Mouse (Mus musculus): ENCODE measurements around the gene Saa1. TPM values are rescaled to one million over a fixed set of nuclear protein-coding genes. Genes with fewer than 3 reads are reported as not detected.

Saa1 gene
- total and polyA plus RNA-seq, 2 experiments from 2014 or later = 0.43 TPM; not detected in 1

GRCm38 (mm10) chr7:46738561-46739460 lies 4.0 kb downstream of the Saa1 start:
- Histone ChIP-seq H3K4me3 (ENCODE audit: low read length) (no peak overlapping the region), H3K4me1 (ENCODE audit: insufficient read depth, low read length) (no peaks in the 10 kb centered on the region), H3K4me2 (ENCODE audit: low read depth, low read length) (no peak overlapping the region), H3K9ac (replicated peaks; ENCODE audit: low read length) (no peak overlapping the region), H3K36me3 (ENCODE audit: insufficient read depth, low read length) (no peaks in the 10 kb centered on the region), H3K27ac (no peak overlapping the region), H3K27me3 (ENCODE audit: insufficient read depth, low read length) (no peaks in the 10 kb centered on the region), H3K9me3 (ENCODE audit: low read length) (no peaks in the 10 kb centered on the region)
- 84% methylated on average over 12 of the region's 12 CpGs for WGBS
- no peak for ATAC-seq
- no peak for TF ChIP-seq CTCF (IDR thresholded peaks at IDR 0.05; ENCODE audit: low read depth)
- DNase-seq (ENCODE audit: low spot score) = no peak

GRCm38 (mm10) chr7:46734983-46735382 lies 7.8 kb downstream of the Saa1 start:
- 89% methylated on average over 2 of the region's 2 CpGs for WGBS

GRCm38 (mm10) chr7:46732458-46732857 lies 10.3 kb downstream of the Saa1 start, which contains the start of gene Saa4:
Gene Saa4, minus strand, starts transcription at chr7:46732603.
- 81% methylated on average over 4 of the region's 4 CpGs for WGBS
- no peak for ATAC-seq
- TF ChIP-seq CTCF (IDR thresholded peaks at IDR 0.05; ENCODE audit: low read depth) = no peak

More at GRCm38 (mm10) chr7:46734983-46735382, 7.8 kb downstream of the Saa1 start:
- Histone ChIP-seq H3K4me1 (ENCODE audit: insufficient read depth, low read length) (no peaks in the 10 kb centered on the region), H3K36me3 (ENCODE audit: insufficient read depth, low read length) (no peaks in the 10 kb centered on the region), H3K4me2 (ENCODE audit: low read depth, low read length) (no peak overlapping the region), H3K9ac (replicated peaks; ENCODE audit: low read length) (no peak overlapping the region), H3K27ac (no peak overlapping the region), H3K9me3 (ENCODE audit: low read length) (no peaks in the 10 kb centered on the region), H3K4me3 (ENCODE audit: low read length) (no peak overlapping the region), H3K27me3 (ENCODE audit: insufficient read depth, low read length) (no peaks in the 10 kb centered on the region)
- ATAC-seq (no peak), DNase-seq (ENCODE audit: low spot score) (no peak)
- TF ChIP-seq CTCF (IDR thresholded peaks at IDR 0.05; ENCODE audit: low read depth) = no peak

GRCm38 (mm10) chr7:46727584-46727983 lies 15.2 kb downstream of the Saa1 start:
- no peak for TF ChIP-seq CTCF (IDR thresholded peaks at IDR 0.05; ENCODE audit: low read depth)
- H3K27me3 ChIP-seq (ENCODE audit: insufficient read depth, low read length) = no peaks in the 10 kb centered on the region
- no peak overlapping the region for H3K27ac ChIP-seq
- WGBS = 83% methylated on average over 1 of the region's 1 CpGs
- H3K4me3 ChIP-seq (ENCODE audit: low read length) = no peak overlapping the region
- H3K36me3 ChIP-seq (ENCODE audit: insufficient read depth, low read length) = no peaks in the 10 kb centered on the region
- ATAC-seq (no peak), DNase-seq (ENCODE audit: low spot score) (no peak)
- no peak overlapping the region for H3K9ac ChIP-seq (replicated peaks; ENCODE audit: low read length)
- no peaks in the 10 kb centered on the region for H3K9me3 ChIP-seq (ENCODE audit: low read length)
- no peak overlapping the region for H3K4me2 ChIP-seq (ENCODE audit: low read depth, low read length)
- no peaks in the 10 kb centered on the region for H3K4me1 ChIP-seq (ENCODE audit: insufficient read depth, low read length)

More at GRCm38 (mm10) chr7:46732458-46732857, 10.3 kb downstream of the Saa1 start, which contains the start of gene Saa4:
- H3K4me2 ChIP-seq (ENCODE audit: low read depth, low read length) = no peak within 1 kb of the TSS
- no peak for DNase-seq (ENCODE audit: low spot score)
- no peaks in the 10 kb centered on the region for H3K9me3 ChIP-seq (ENCODE audit: low read length)
- no peaks in the 10 kb centered on the region for H3K36me3 ChIP-seq (ENCODE audit: insufficient read depth, low read length)
- H3K27me3 ChIP-seq (ENCODE audit: insufficient read depth, low read length) = no peaks in the 10 kb centered on the region
- H3K4me1 ChIP-seq (ENCODE audit: insufficient read depth, low read length) = no peaks in the 10 kb centered on the region
- no peak within 1 kb of the TSS for H3K9ac ChIP-seq (replicated peaks; ENCODE audit: low read length)
- no peak within 1 kb of the TSS for H3K27ac ChIP-seq
- no peak within 1 kb of the TSS for H3K4me3 ChIP-seq (ENCODE audit: low read length)

- Histone ChIP-seq H3K27ac (no peak overlapping the region), H3K9ac (replicated peaks; ENCODE audit: low read length) (no peak overlapping the region), H3K4me2 (ENCODE audit: low read depth, low read length) (no peak overlapping the region), H3K4me3 (ENCODE audit: low read length) (no peak overlapping the region), H3K9me3 (ENCODE audit: low read length) (no peaks in the 10 kb centered on the region), H3K27me3 (ENCODE audit: insufficient read depth, low read length) (no peaks in the 10 kb centered on the region), H3K4me1 (ENCODE audit: insufficient read depth, low read length) (0 out of 2 replicates have a peak, but pooled peaks cover 3% of the 10 kb centered on the region), H3K36me3 (ENCODE audit: insufficient read depth, low read length) (no peaks in the 10 kb centered on the region)
- TF ChIP-seq CTCF (IDR thresholded peaks at IDR 0.05; ENCODE audit: low read depth) = no peak
- DNase-seq (ENCODE audit: low spot score) = no peak
- WGBS = 71% methylated on average over 5 of the region's 5 CpGs
- no peak for ATAC-seq
Measured at GRCm38 (mm10) chr7:46724396-46724795, 18.4 kb downstream of the Saa1 start.

- 90% methylated on average over 3 of the region's 3 CpGs for WGBS
- Histone ChIP-seq H3K27me3 (ENCODE audit: insufficient read depth, low read length) (no peaks in the 10 kb centered on the region), H3K9me3 (ENCODE audit: low read length) (no peaks in the 10 kb centered on the region), H3K4me1 (ENCODE audit: insufficient read depth, low read length) (0 out of 2 replicates have a peak, but pooled peaks cover 3% of the 10 kb centered on the region), H3K27ac (no peak overlapping the region), H3K4me3 (ENCODE audit: low read length) (no peak overlapping the region), H3K36me3 (ENCODE audit: insufficient read depth, low read length) (no peaks in the 10 kb centered on the region), H3K9ac (replicated peaks; ENCODE audit: low read length) (no peak overlapping the region), H3K4me2 (ENCODE audit: low read depth, low read length) (no peak overlapping the region)
- ATAC-seq = no peak
- TF ChIP-seq CTCF (IDR thresholded peaks at IDR 0.05; ENCODE audit: low read depth) = no peak
- DNase-seq (ENCODE audit: low spot score) = no peak
Measured at GRCm38 (mm10) chr7:46723849-46724248, 18.9 kb downstream of the Saa1 start.

- H3K36me3 ChIP-seq (ENCODE audit: insufficient read depth, low read length) = no peaks in the 10 kb centered on the region
- H3K27me3 ChIP-seq (ENCODE audit: insufficient read depth, low read length) = no peaks in the 10 kb centered on the region
- no peak overlapping the region for H3K27ac ChIP-seq
- H3K4me3 ChIP-seq (ENCODE audit: low read length) = no peak overlapping the region
- H3K9me3 ChIP-seq (ENCODE audit: low read length) = no peaks in the 10 kb centered on the region
- TF ChIP-seq CTCF (IDR thresholded peaks at IDR 0.05; ENCODE audit: low read depth) = no peak
- DNase-seq (ENCODE audit: low spot score) (no peak), ATAC-seq (no peak)
- 94% methylated on average over 6 of the region's 6 CpGs for WGBS
- no peak overlapping the region for H3K9ac ChIP-seq (replicated peaks; ENCODE audit: low read length)
- H3K4me1 ChIP-seq (ENCODE audit: insufficient read depth, low read length) = 0 out of 2 replicates have a peak, but pooled peaks cover 3% of the 10 kb centered on the region
- H3K4me2 ChIP-seq (ENCODE audit: low read depth, low read length) = no peak overlapping the region
Measured at GRCm38 (mm10) chr7:46723354-46723753, 19.4 kb downstream of the Saa1 start.
